Mouse (Mus musculus): ENCODE data around the gene Itgad. TPM values are rescaled to one million over a fixed set of nuclear protein-coding genes. Genes with fewer than 3 reads are reported as not detected.

Itgad gene
- total RNA-seq, 4 experiments from 2014 or later: 0.66 to 1.4 TPM; not detected in 2

Other genes with a start within 250 kb of the Itgad start
- gene Kat8, start 241.9 kb upstream of the Itgad start, total RNA-seq (2022): 10 to 100 TPM; 25.3 to 33.8 (median 27.6) TPM
- under 1 TPM in 2 of 4 experiments, not detected in 2; 0.33 to 0.82 TPM for gene Prss8, start 224.3 kb upstream of the Itgad start, total RNA-seq (2022)
- 1 to 10 TPM; 6.2 to 9.2 (median 8.0) TPM for gene Prss36, start 207.7 kb upstream of the Itgad start, total RNA-seq (2022)
- 100 to 1,000 TPM; 329 to 369 (median 354) TPM for gene Fus, start 186.9 kb upstream of the Itgad start, total RNA-seq (2022)
- gene Pycard, start 160.5 kb upstream of the Itgad start, total RNA-seq (2022): 10 to 100 TPM in 1 of 4 experiments, 1 to 10 TPM in 3; 2.6 to 11.7 (median 5.2) TPM
- gene Trim72, start 150.4 kb upstream of the Itgad start, total RNA-seq (2022): 1 to 10 TPM in 3 of 4 experiments, under 1 TPM in 1; 0.96 to 1.5 (median 1.4) TPM
- 10 to 100 TPM; 11.2 to 21.7 (median 15.7) TPM for gene Itgam, start 91.7 kb upstream of the Itgad start, total RNA-seq (2022)
- gene Gm49368, start 91.7 kb upstream of the Itgad start, total RNA-seq (2022): under 1 TPM in 2 of 4 experiments, not detected in 2; 0.14 to 0.18 TPM
- 10 to 100 TPM in 2 of 4 experiments, under 1 TPM in 2; 0.26 to 22.1 (median 9.0) TPM for gene Itgax, start 24.8 kb upstream of the Itgad start, total RNA-seq (2022)
- 10 to 100 TPM in 2 of 4 experiments, 1 to 10 TPM in 2; 4.5 to 14.1 (median 9.5) TPM for gene Cox6a2, start 52.0 kb downstream of the Itgad start, total RNA-seq (2022)
- 10 to 100 TPM; 14.2 to 16.8 (median 14.9) TPM for gene Armc5, start 83.0 kb downstream of the Itgad start, total RNA-seq (2022)
- gene 9130023H24Rik, start 83.7 kb downstream of the Itgad start, total RNA-seq (2022): 1 to 10 TPM; 3.9 to 5.0 (median 4.4) TPM
- 10 to 100 TPM; 16.0 to 17.2 (median 16.5) TPM for gene Tgfb1i1, start 92.4 kb downstream of the Itgad start, total RNA-seq (2022)
- not detected for gene Slc5a2, start 111.3 kb downstream of the Itgad start, total RNA-seq (2022)
- 10 to 100 TPM; 25.7 to 29.4 (median 28.9) TPM for gene BC017158, start 143.8 kb downstream of the Itgad start, total RNA-seq (2022)